Mouse (Mus musculus): ENCODE measurements around the gene Gmps. TPM values are rescaled to one million over a fixed set of nuclear protein-coding genes. Genes with fewer than 3 reads are reported as not detected.

Gene Gmps
- total RNA-seq (2014; rRNA removed) (40.9 and 57.9 TPM in 2 replicates), polyA plus RNA-seq (2015; fragmentation: Nextera tagmentation; extraction: Ambion mirVana) (40.7 and 46.2 TPM in 2 replicates)

DNA sequence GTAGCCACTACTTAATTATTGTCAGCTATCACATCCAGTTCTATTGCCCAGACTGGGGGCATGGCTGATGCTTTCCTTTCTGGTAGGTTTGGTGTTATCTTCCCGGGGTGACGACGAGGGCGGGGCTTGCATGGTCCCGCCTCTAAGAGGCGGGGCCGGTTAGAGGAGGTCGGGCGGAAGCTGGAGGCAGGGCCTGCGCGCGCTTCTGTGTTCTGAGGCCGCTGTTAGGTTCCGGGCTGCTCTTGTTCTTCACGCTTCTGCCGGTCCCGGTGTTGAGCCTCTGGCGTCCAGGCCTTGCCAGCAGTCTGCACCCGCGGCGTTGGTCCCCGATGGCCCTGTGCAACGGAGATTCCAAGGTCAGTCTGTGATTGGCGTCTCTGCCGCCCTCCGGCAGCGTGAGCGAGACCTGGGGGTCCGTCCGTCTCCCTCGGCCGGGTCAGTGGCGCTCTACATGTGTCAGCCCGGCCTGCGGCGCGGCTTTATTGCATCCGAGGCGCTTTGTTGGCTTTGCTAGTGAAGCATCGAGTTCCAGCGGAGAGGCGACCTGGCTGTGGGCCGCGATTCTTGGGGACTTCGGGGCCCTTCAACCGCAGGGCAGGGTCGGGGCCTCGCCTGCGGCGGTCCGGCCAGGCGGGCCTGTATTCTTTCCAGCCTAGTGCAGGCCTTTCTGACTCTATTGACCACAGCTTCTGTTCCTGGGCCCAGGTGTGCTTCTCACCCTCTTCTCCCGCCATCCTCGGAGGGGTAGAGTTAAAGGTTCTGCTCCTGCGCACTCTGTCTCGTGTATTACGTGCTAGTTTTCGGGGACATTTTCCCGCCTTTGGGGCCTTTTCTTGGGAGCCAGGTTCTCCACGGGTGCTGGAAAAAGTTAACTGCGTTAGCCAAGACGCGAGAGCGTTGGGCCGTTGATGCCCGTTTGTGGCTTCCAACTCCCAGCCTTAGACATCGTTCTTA lies at the start of gene Gmps:
TSS of gene Gmps (plus strand) at position 152 of the 954 bp plus-strand sequence.
- WGBS = under 1% methylated on average over 67 of the region's 67 CpGs
- Histone ChIP-seq H3K27me3 (ENCODE audit: insufficient read depth, low read length) (no peaks in the 10 kb centered on the region), H3K4me1 (ENCODE audit: insufficient read depth, low read length) (peaks cover 3% of the 10 kb centered on the region; the same call in 1 of the 2 replicates), H3K27ac (ENCODE audit: low read depth, low read length) (peak within 1 kb of the TSS; percentile 85), H3K4me2 (ENCODE audit: low read depth, low read length, poor library complexity, severe bottlenecking) (peak within 1 kb of the TSS; percentile 69), H3K36me3 (ENCODE audit: insufficient read depth, low read length) (peaks cover 4% of the 10 kb centered on the region; the same call in 1 of the 2 replicates), H3K4me3 (ENCODE audit: low read depth, low read length) (peak within 1 kb of the TSS; percentile 84), H3K9me3 (ENCODE audit: low read length) (no peaks in the 10 kb centered on the region), H3K9ac (replicated peaks; ENCODE audit: low read length, poor library complexity, severe bottlenecking) (peak within 1 kb of the TSS; percentile 76)
- peak; percentile 94 for DNase-seq (ENCODE audit: low spot score)
- ATAC-seq (ENCODE audit: low FRiP score) = peak; percentile 99
- no peak for TF ChIP-seq CTCF (IDR thresholded peaks at IDR 0.05)

DNA sequence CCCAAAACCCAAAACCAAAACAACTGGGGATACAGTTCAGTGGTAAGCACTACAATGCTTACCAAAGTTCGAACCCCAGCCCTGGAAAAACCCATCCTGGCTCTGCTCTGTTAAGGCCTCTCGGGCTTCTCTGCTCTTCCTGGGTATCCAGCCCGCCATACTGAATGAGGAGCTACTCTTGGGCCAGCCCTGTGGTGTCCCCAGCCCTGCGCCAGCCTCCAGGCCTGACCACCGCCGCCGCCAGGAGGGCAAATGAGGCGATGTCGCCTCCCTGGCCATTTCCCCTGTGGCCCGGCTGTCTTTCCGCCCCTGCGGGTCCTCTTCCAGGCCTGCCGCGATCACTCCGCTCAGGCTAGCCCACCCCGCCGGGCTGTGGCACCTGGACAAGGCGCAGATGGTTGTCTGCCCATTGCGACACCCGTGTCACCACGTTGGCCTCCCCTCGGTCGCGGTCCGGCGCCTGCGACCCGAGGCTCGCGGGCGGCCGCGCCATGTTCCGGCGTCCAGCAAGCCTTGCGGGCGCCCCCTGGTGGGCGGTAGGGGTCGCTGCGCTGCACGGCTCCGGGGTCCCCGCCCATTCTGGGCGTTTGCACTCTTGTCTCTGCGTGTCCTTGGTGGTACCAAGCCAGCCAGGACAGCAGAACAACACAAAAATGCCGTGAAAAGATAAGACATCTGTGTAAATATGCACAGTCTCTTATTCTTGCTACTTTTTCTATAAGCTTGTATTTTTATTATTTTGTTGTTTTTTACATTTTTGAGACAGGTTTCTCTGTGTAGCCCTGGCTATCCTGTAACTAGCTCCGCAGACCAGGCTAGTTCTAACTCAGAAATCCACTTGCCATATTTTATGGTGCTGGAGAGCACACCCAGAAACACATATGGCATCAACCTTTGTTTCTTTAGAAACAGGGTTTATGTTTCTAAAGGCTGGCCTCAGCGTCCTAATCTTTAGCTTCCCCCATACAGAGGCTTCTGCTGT lies 46.7 kb upstream of the Gmps start, which contains the start of gene E130311K13Rik:
TSS of gene E130311K13Rik (minus strand) at position 595 of the 982 bp plus-strand sequence.
- no peaks in the 10 kb centered on the region for H3K4me1 ChIP-seq (ENCODE audit: insufficient read depth, low read length)
- H3K27ac ChIP-seq (ENCODE audit: low read depth, low read length) = peak within 1 kb of the TSS; percentile 65
- WGBS = 5% methylated on average over 45 of the region's 48 CpGs
- DNase-seq (ENCODE audit: low spot score) = peak; percentile 89
- peak; percentile 89 for TF ChIP-seq CTCF (IDR thresholded peaks at IDR 0.05)
- no peaks in the 10 kb centered on the region for H3K27me3 ChIP-seq (ENCODE audit: insufficient read depth, low read length)
- H3K9me3 ChIP-seq (ENCODE audit: low read length) = no peaks in the 10 kb centered on the region
- ATAC-seq (ENCODE audit: low FRiP score) = peak; percentile 96
- peak within 1 kb of the TSS; percentile 73 for H3K4me3 ChIP-seq (ENCODE audit: low read depth, low read length)
- peak within 1 kb of the TSS; percentile 91 for H3K9ac ChIP-seq (replicated peaks; ENCODE audit: low read length, poor library complexity, severe bottlenecking)
- H3K4me2 ChIP-seq (ENCODE audit: low read depth, low read length, poor library complexity, severe bottlenecking) = peak within 1 kb of the TSS; percentile 83
- no peaks in the 10 kb centered on the region for H3K36me3 ChIP-seq (ENCODE audit: insufficient read depth, low read length)

DNA sequence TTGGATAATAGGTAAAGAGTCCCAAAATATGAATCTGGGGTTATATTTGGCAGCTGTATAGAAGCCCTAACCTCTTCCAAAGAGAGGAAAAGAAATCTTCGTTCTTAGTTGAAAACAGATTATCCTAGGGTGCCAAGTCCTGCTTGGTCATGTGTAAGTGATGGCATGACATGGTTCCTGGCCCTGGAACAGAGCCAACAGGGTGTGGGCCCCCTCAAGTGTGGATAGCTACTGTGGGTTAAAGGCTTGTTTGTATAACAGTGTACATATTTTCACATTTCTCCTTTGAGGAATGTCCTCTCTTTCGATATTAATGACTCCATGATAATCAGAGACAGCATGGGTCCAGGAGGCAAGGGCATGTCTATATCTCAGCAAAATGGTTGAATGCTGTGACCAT lies 37.0 kb upstream of the Gmps start:
- DNase-seq (ENCODE audit: low spot score) = no peak
- Histone ChIP-seq H3K9me3 (ENCODE audit: low read length) (no peaks in the 10 kb centered on the region), H3K27ac (ENCODE audit: low read depth, low read length) (no peak overlapping the region), H3K9ac (replicated peaks; ENCODE audit: low read length, poor library complexity, severe bottlenecking) (no peak overlapping the region), H3K27me3 (ENCODE audit: insufficient read depth, low read length) (no peaks in the 10 kb centered on the region), H3K36me3 (ENCODE audit: insufficient read depth, low read length) (0 out of 2 replicates have a peak, but pooled peaks cover 4% of the 10 kb centered on the region), H3K4me3 (ENCODE audit: low read depth, low read length) (no peak overlapping the region), H3K4me2 (ENCODE audit: low read depth, low read length, poor library complexity, severe bottlenecking) (no peak overlapping the region), H3K4me1 (ENCODE audit: insufficient read depth, low read length) (no peaks in the 10 kb centered on the region)
- TF ChIP-seq CTCF (IDR thresholded peaks at IDR 0.05) = no peak
- ATAC-seq (ENCODE audit: low FRiP score) = no peak
- WGBS = 84% methylated on average over 2 of the region's 2 CpGs

DNA sequence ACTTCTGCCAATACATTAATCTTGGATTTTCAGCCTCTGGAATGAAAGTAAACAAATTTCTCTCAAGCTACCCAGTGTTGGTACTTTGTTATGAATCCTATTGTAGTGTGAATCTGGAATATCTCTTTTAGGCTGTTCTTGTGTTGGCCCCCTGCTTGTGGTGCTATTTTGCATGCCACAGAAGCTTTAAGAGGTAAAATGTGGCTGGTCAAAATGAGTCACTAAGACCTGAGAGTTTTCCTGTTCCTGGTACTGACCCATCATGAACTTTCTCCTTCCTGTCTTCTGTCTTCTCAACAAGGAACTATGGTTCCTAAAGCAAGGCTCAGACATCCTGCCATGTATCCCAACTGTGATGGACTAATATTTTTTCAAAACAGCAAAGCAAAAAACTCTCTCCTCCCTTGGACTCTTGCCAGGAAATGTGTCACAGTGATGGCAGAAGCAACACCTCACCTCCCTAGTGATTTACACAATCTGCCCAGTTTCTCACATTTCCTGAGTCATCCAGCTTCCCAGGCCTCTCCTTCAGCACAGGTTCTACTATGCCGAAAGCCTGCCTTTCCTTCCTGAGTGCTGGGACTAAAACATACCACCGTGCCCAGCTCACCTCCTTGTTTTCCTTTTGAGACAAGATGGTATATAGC lies 34.6 kb upstream of the Gmps start:
- Histone ChIP-seq H3K27me3 (ENCODE audit: insufficient read depth, low read length) (no peaks in the 10 kb centered on the region), H3K27ac (ENCODE audit: low read depth, low read length) (no peak overlapping the region), H3K9me3 (ENCODE audit: low read length) (no peaks in the 10 kb centered on the region), H3K36me3 (ENCODE audit: insufficient read depth, low read length) (0 out of 2 replicates have a peak, but pooled peaks cover 14% of the 10 kb centered on the region), H3K4me3 (ENCODE audit: low read depth, low read length) (no peak overlapping the region), H3K9ac (replicated peaks; ENCODE audit: low read length, poor library complexity, severe bottlenecking) (no peak overlapping the region), H3K4me1 (ENCODE audit: insufficient read depth, low read length) (no peaks in the 10 kb centered on the region), H3K4me2 (ENCODE audit: low read depth, low read length, poor library complexity, severe bottlenecking) (no peak overlapping the region)
- DNase-seq (ENCODE audit: low spot score) (peak; percentile 36), ATAC-seq (ENCODE audit: low FRiP score) (no peak)
- 95% methylated on average over 2 of the region's 2 CpGs for WGBS
- no peak for TF ChIP-seq CTCF (IDR thresholded peaks at IDR 0.05)

DNA sequence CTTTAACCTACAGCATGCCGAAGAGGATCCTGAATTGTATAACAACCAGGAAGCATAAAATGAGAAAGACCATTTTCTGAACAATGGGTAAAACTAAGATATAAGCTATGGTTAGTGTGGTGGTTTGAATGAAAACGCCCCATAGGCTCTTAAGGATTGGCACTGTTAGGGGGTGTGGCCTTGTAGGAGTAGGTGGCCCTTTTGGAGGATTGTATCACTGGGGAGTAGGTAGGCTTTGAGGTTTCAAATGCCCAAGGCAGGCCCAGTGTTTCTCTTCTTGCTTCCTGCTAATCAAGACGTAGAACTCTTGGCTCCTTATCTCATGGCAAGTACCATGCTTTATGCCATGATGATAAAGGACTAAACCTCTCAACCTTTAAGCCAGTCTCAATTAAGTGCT lies 26.1 kb upstream of the Gmps start:
- Histone ChIP-seq H3K4me2 (ENCODE audit: low read depth, low read length, poor library complexity, severe bottlenecking) (no peak overlapping the region), H3K27me3 (ENCODE audit: insufficient read depth, low read length) (no peaks in the 10 kb centered on the region), H3K36me3 (ENCODE audit: insufficient read depth, low read length) (0 out of 2 replicates have a peak, but pooled peaks cover 6% of the 10 kb centered on the region), H3K27ac (ENCODE audit: low read depth, low read length) (no peak overlapping the region), H3K4me1 (ENCODE audit: insufficient read depth, low read length) (no peaks in the 10 kb centered on the region), H3K4me3 (ENCODE audit: low read depth, low read length) (no peak overlapping the region), H3K9ac (replicated peaks; ENCODE audit: low read length, poor library complexity, severe bottlenecking) (no peak overlapping the region), H3K9me3 (ENCODE audit: low read length) (no peaks in the 10 kb centered on the region)
- DNase-seq (ENCODE audit: low spot score) (no peak), ATAC-seq (ENCODE audit: low FRiP score) (no peak)
- WGBS = 93% methylated on average over 3 of the region's 3 CpGs
- no peak for TF ChIP-seq CTCF (IDR thresholded peaks at IDR 0.05)
